Mouse (Mus musculus) limb, embryonic 11.5 days (tissue): ENCODE results near the gene Kpna7. TPM values are rescaled to one million over a fixed set of nuclear protein-coding genes. Genes with fewer than 3 reads are reported as not detected.
A peak's percentile ranks its signal among the peaks of the same experiment; 100 is the strongest.

ENCODE experiments used
- ATAC-seq: fragments of 200-750 bp; cut with Nextera tagmentation; 2 replicates; pipeline ENCODE4 v1.8.0; 2017; ENCODE audit warnings: low read depth; ENCODE audit not compliant: insufficient number of reproducible peaks, low FRiP score, low TSS enrichment
- DNase-seq: peaks from one replicate; pipeline ENCODE4 v3.0.0-alpha.2; 2015; ENCODE audit warnings: low spot score
- H3K27ac ChIP-seq: fragments of 300-500 bp; sonication (generic); replicated peaks from 2 replicates; pipeline ENCODE4 v1.5.1; 2014; ENCODE audit warnings: low read depth, mild to moderate bottlenecking, low read length
- H3K27me3 ChIP-seq: fragments of 300-500 bp; sonication (generic); 2 replicates; pipeline ENCODE4 v1.6.1; 2014; ENCODE audit warnings: mild to moderate bottlenecking, low read length, mixed read lengths; ENCODE audit not compliant: control insufficient read depth, insufficient read depth
- H3K36me3 ChIP-seq: fragments of 300-500 bp; sonication (generic); 2 replicates; pipeline ENCODE4 v1.6.1; 2014; ENCODE audit warnings: mild to moderate bottlenecking, low read length, moderate library complexity, mixed read lengths; ENCODE audit not compliant: control insufficient read depth, insufficient read depth
- H3K4me1 ChIP-seq: fragments of 300-500 bp; sonication (generic); 2 replicates; pipeline ENCODE4 v1.6.1; 2014; ENCODE audit warnings: low read length, mixed read lengths; ENCODE audit not compliant: control insufficient read depth, insufficient read depth
- H3K4me2 ChIP-seq: fragments of 300-500 bp; sonication (generic); 2 replicates; pipeline ENCODE4 v1.6.1; 2014; ENCODE audit warnings: low read depth, mild to moderate bottlenecking, moderate library complexity; ENCODE audit not compliant: severe bottlenecking
- H3K4me3 ChIP-seq: fragments of 300-500 bp; sonication (generic); 2 replicates; pipeline ENCODE4 v1.5.1; 2014; ENCODE audit warnings: low read depth, low read length
- H3K9ac ChIP-seq: fragments of 300-500 bp; sonication (generic); 2 replicates; pipeline ENCODE4 v1.6.1; 2014; ENCODE audit warnings: mild to moderate bottlenecking, low read length
- H3K9me3 ChIP-seq: fragments of 300-500 bp; sonication (generic); 2 replicates; pipeline ENCODE4 v1.6.1; 2016; ENCODE audit warnings: low read length; ENCODE audit not compliant: control insufficient read depth
- WGBS: fragments of 180-500 bp; shearing (Covaris S2); extraction: QIAGEN DNeasy Blood & Tissue Kit; methylation state at CpG from one replicate; pipeline ENCODE4 v1.1.7; 2014; 5-methylcytosine and 5-hydroxymethylcytosine counted together
- polyA plus RNA-seq: library from polyadenylated mRNA; unstranded; fragments of >200 nt; fragmentation: Nextera tagmentation; extraction: Ambion mirVana; gene quantifications from 2 replicates; pipeline ENCODE4 v1.2.1, GENCODE M21; 2014

Kpna7 gene
- polyA plus RNA-seq, 1 experiment from 2014 or later = 0.13 TPM

DNA sequence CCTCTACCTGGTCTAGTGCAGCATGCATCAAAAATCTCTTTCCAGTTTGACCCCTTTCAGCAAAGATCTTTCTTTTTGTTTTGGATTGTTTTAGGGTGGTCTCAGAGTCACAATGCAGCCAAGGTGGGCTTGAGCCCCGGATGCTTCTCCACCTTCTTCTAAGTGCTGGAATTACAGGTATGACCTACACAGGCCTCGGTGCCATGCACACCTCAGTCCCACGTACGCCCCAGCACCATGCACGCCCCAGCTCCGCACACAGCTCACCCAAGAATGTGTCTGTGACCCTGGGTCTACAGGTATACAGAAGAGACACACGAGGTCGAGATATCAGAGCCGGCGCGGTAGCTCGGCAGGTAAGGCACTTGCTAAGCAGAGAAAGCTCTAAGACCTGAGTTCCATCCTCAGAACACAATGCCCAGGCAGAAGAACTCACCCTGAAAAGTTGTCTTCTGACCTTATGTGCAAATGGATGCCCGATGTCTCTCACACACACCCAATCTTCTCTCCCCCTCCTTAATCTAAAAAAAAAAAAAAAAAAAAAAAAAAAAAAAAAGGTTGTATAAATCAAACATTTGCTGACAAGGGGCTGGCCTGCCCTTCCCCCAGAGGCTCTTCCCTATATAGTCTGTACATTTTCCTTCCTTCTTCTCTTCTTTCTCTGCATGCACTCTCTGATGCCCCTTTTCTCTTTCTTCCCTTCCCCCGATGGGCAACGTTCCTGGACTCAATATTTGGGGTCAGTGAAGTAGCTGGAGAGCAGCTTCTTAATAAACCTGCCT lies 74.8 kb downstream of the Kpna7 start:
- no peak overlapping the region for H3K4me2 ChIP-seq
- no peaks in the 10 kb centered on the region for H3K27me3 ChIP-seq
- no peaks in the 10 kb centered on the region for H3K9me3 ChIP-seq
- DNase-seq = no peak
- no peak overlapping the region for H3K4me3 ChIP-seq
- ATAC-seq = no peak
- no peak overlapping the region for H3K9ac ChIP-seq
- peaks cover 4% of the 10 kb centered on the region; the same call in 1 of the 2 replicates for H3K4me1 ChIP-seq
- 90% methylated on average over 15 of the region's 15 CpGs for WGBS
- H3K36me3 ChIP-seq = no peaks in the 10 kb centered on the region
- no peak overlapping the region for H3K27ac ChIP-seq

DNA sequence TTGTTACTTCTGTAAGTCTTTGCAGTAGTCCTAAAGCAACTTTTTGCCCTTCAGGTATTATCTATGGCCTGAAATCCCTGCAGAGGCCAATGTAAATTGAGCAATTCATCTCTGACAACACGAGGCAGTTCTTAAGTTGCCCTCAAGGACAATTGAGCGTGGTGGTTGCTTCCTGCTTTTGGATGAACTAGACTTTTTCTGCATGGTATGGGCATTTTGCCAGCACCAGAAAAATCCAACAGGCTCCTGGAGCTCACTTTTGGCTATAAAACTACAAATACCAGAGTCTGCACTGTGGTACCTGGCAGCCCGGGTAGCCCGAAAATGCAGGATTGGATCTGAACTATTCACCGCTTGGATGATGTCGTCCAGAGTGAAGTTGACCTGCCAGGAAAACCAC lies 78.2 kb downstream of the Kpna7 start:
- WGBS = 83% methylated on average over 6 of the region's 6 CpGs
- DNase-seq (no peak), ATAC-seq (no peak)
- H3K36me3 ChIP-seq = no peaks in the 10 kb centered on the region
- no peaks in the 10 kb centered on the region for H3K4me1 ChIP-seq
- H3K9ac ChIP-seq = no peak overlapping the region
- H3K27ac ChIP-seq = no peak overlapping the region
- no peaks in the 10 kb centered on the region for H3K27me3 ChIP-seq
- H3K4me2 ChIP-seq = no peak overlapping the region
- no peak overlapping the region for H3K4me3 ChIP-seq
- H3K9me3 ChIP-seq = no peaks in the 10 kb centered on the region

DNA sequence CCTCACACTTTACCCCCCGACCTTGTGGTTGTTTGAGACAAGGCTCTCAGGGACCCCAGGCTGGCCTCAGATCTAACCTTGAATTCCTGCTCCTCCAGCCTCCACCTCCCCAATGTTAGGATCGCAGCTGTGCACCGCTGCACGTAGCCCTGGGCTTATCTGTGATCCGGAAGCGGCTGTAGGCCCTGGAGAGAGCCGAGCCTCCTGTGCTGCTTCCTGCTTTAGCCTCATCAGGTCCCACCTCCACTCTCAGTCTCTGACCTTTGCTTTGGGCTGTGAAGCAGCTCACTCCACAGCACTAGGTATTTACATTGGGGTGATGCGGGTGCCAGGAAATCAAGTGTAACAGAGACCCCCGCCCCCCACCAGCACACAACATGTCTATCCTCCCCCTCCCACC lies 79.3 kb downstream of the Kpna7 start:
- no peak overlapping the region for H3K4me2 ChIP-seq
- no peak overlapping the region for H3K27ac ChIP-seq
- ATAC-seq (no peak), DNase-seq (no peak)
- no peak overlapping the region for H3K4me3 ChIP-seq
- no peaks in the 10 kb centered on the region for H3K27me3 ChIP-seq
- H3K36me3 ChIP-seq = no peaks in the 10 kb centered on the region
- WGBS = 86% methylated on average over 9 of the region's 9 CpGs
- no peaks in the 10 kb centered on the region for H3K4me1 ChIP-seq
- H3K9ac ChIP-seq = no peak overlapping the region
- no peaks in the 10 kb centered on the region for H3K9me3 ChIP-seq

DNA sequence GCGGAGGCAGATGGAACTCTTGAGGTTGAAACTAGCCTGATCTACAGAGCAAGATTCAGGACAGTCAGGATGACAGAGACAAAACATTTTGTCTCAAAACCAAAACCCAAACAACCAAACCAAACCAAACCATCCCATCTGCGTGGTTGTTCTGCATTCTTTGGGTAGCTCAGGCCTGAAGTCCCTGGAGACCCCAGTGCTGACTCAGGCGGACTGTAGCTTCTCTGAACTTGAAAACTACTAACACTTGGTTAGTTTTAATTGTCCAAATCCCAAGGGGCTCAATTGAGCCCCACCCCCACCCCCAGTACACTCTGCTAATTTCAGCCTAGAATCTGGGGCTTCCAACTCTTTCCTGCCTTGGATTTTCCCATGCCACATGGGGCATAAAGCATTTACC lies 80.5 kb downstream of the Kpna7 start:
- WGBS = 88% methylated on average over 3 of the region's 3 CpGs

DNA sequence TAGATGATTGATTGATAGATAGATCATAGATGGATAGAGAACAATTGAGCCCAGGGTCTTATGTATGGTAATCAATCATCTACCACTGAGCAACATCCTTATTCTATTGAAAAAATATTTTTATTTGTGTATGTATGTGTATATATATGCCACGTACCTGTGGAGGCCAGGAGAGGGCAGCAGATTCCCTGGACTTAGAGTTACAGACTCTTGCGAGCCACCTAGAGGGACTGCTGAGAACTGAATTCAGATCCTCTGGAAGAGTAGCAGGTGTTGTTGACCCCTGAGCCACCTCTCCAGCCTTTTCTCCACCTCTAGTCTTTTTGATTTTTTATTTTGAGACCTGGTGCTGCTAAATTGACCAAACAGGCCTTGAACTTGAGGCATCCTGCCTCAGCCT lies 85.3 kb downstream of the Kpna7 start:
- H3K4me1 ChIP-seq = no peaks in the 10 kb centered on the region
- H3K9me3 ChIP-seq = no peaks in the 10 kb centered on the region
- no peak overlapping the region for H3K9ac ChIP-seq
- 26% methylated on average over 2 of the region's 2 CpGs for WGBS
- no peaks in the 10 kb centered on the region for H3K27me3 ChIP-seq
- no peaks in the 10 kb centered on the region for H3K36me3 ChIP-seq
- DNase-seq = peak; percentile 54
- no peak overlapping the region for H3K4me2 ChIP-seq
- no peak for ATAC-seq
- H3K27ac ChIP-seq = no peak overlapping the region
- H3K4me3 ChIP-seq = no peak overlapping the region

More for the DNA sequence above, 80.5 kb downstream of the Kpna7 start:
- ATAC-seq (no peak), DNase-seq (no peak)
- Histone ChIP-seq H3K4me2 (no peak overlapping the region), H3K27me3 (no peaks in the 10 kb centered on the region), H3K9ac (no peak overlapping the region), H3K4me3 (no peak overlapping the region), H3K9me3 (no peaks in the 10 kb centered on the region), H3K27ac (no peak overlapping the region), H3K36me3 (no peaks in the 10 kb centered on the region), H3K4me1 (no peaks in the 10 kb centered on the region)

DNA sequence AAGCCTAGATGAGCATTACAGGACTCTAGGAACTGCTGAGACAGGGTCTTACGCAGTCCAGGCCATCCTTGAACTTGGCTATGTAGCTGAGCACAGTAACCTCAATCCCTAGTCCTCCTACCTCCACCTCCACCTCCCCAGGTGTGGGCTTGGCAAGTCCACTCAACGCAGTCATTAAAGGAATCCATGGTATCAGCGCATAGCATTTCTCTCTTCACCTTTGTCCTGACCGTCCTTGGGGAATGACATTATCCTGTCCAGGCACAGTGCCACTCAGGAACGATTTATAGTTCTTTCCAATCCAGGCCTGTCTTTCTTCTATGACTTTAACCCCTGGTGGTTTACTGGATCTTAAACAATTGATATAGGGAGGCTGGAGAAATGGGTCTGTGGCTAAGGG lies 93.3 kb downstream of the Kpna7 start:
- H3K27ac ChIP-seq = no peak overlapping the region
- H3K9me3 ChIP-seq = no peaks in the 10 kb centered on the region
- ATAC-seq (no peak), DNase-seq (no peak)
- 77% methylated on average over 5 of the region's 5 CpGs for WGBS
- H3K4me1 ChIP-seq = no peaks in the 10 kb centered on the region
- H3K9ac ChIP-seq = no peak overlapping the region
- no peak overlapping the region for H3K4me3 ChIP-seq
- no peak overlapping the region for H3K4me2 ChIP-seq
- no peaks in the 10 kb centered on the region for H3K27me3 ChIP-seq
- no peaks in the 10 kb centered on the region for H3K36me3 ChIP-seq

DNA sequence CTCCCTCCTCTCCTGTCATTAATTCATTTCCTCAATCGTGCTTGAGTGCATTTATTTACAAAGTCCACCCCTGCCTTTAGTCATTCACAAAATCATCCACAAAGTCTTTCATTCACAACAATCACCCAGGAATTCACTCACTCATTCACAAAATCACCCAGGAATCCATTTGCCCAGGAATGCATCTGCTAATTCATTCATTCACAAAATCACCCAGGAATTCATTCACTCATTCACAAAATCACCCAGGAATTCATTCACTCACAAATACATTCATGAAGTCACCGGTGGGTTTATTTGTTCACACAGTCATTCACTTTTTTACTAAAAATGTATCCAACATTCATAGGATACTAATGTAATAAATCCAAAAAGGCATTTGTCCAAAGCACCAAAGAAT lies 93.8 kb downstream of the Kpna7 start:
- Histone ChIP-seq H3K27me3 (no peaks in the 10 kb centered on the region), H3K4me2 (no peak overlapping the region), H3K9ac (no peak overlapping the region), H3K27ac (no peak overlapping the region), H3K36me3 (no peaks in the 10 kb centered on the region), H3K9me3 (no peaks in the 10 kb centered on the region), H3K4me3 (no peak overlapping the region), H3K4me1 (no peaks in the 10 kb centered on the region)
- WGBS = 81% methylated on average over 2 of the region's 2 CpGs
- DNase-seq (no peak), ATAC-seq (no peak)

DNA sequence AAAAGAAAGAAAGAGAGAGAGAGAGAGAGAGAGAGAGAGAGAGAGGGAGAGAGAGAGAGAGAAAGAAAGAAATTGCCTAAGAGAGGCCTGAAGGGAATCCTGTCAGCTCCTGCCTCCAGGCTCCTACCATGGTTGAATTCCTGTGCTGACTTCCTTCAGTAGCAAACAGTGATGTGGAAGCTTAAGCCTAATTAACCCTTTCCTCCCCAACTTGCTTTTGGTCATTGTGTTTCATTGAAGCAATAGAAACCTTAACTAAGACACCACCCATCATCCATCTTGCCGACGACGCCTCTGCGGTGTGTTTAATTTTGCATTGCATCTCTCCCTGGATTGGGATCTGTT lies 94.8 kb downstream of the Kpna7 start:
- Histone ChIP-seq H3K4me1 (no peaks in the 10 kb centered on the region), H3K4me2 (no peak overlapping the region), H3K27ac (no peak overlapping the region), H3K9me3 (no peaks in the 10 kb centered on the region), H3K9ac (no peak overlapping the region), H3K27me3 (no peaks in the 10 kb centered on the region), H3K36me3 (no peaks in the 10 kb centered on the region), H3K4me3 (no peak overlapping the region)
- ATAC-seq (no peak), DNase-seq (no peak)
- 89% methylated on average over 4 of the region's 4 CpGs for WGBS
